Mouse (Mus musculus): Measurements from ENCODE around the gene Hist4h4. TPM values are rescaled to one million over a fixed set of nuclear protein-coding genes. Genes with fewer than 3 reads are reported as not detected.
"Not testable (repeated sequence)": the region's sequence is repeated elsewhere in the genome, so short reads cannot be mapped to it uniquely, and the experiment has no call there.

Gene Hist4h4
- total RNA-seq, 2 experiments from 2014 or later, result 11.8 to 13.2 TPM

DNA sequence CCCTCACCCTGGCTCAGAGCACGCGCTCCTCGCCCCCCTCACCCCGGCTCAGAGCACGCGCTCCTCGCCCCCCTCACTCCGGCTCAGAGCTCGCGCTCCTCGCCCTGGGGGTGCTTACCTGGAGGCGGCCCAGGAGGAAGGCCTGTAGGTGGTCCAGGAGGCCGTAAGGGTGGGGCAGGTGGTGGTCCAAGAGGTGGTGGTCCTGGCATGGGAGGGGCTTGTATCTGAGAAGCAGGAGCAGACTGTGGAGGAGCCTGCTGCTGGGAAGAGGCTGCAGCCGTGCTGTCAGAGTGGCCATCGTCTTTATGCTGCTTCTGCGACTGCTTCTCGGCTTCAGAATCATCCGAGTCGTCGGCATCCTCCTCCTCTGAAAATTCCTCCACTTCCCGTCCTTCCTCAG, 12.6 kb upstream of the Hist4h4 start:
- DNase-seq (ENCODE audit: low spot score in 2 of 2), result no peak

DNA sequence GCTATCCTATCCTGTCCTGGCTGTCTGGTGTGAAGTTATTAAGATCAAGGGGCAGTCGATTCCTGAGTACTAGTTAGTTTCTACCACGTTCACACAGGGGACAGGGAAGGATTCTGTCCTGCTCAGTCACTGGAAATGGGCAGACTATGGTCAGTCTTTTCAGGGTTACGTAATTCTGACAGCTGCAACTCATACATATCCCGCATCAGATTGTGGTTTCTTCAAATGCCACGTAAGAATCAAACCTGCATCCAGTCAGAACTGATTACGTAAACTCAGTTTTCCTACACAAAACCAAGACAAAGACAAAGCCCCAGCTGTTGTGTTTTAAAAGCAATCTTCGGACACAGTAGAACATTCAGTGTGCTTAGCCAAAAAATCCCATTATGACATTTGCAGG, 11.2 kb upstream of the Hist4h4 start:
- no peak for DNase-seq (ENCODE audit: low spot score in 2 of 2)

DNA sequence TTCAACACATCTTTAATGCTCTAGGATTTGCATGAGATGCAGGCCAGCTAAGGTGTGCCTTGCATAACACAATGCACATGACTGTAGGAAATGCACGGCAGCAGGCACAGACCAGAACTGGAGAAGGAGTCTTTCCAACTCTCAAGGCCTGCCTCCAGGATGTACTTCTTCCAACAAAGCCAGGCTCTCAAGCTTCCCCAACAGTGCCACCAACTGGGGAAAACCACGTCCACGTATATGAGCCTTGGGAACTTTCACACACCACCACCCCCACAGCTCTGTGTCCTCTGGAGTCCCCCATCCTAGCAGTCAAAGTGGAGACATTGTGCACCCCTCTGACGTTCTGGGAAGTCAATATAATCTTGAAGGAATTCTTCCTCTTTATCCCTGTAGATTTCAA, 8.9 kb upstream of the Hist4h4 start:
- no peak for DNase-seq (ENCODE audit: low spot score in 2 of 2)

DNA sequence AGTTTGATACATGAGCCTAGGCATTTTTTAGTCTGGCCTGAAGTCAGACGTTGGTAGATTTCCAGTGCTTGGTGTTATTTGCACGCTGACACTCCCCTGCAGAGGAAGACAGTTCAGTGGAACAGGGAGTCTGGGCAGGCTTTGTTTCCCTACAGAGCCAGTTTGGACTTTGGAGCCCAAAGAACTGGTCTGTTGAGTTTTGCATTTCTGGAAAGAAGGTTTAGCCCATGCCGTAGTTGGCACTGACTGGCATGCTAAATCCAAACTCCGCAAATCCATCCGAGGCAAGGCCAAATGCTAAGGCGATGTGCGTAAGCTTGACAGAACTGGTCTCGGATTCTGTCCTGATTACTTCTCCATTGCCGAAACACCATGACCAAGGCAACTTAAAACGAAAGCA, 7.0 kb upstream of the Hist4h4 start:
- DNase-seq (ENCODE audit: low spot score in 2 of 2), result no peak

DNA sequence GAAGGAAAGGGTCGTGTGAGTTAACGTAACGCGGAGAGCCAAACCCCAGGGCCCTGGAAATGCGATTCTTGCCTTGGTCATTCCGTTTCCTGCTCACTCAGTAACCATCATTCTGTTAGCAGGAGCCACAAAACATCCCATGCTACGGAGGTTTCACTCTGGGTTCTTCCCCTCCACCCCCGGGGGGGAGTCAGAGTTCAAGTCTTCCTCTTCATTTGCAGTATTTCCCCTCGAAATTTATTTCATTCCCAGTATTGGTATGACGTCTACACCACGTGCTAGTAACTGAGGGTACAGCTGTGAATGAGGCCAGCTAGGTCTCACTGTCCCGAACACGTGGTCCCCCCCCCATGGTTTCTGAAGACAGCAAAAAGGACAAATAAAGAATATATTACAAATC, 5.5 kb upstream of the Hist4h4 start:
- no peak for DNase-seq (ENCODE audit: low spot score in 2 of 2)

DNA sequence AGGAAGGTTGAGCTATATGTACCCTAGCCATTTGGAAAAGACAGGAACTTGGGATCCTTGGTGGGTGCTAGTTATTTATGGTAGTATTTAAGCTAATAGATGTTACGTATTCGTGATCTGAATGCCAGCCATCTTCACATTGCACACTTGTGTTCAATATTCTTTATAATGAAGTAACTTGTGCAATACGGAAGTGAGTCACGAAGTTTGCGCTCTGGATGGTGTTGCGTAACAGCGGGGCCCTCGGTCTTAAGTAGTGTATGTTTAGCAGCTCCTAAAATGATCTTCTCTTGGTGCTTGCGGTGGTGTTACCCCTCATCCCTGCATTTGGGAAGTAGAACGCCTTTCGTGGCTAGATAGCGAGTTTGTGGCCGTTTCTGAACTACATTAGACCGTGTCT, 4.9 kb upstream of the Hist4h4 start:
- peak in 1 of 2 experiments; percentile 53 for DNase-seq (ENCODE audit: low spot score in 2 of 2)

DNA sequence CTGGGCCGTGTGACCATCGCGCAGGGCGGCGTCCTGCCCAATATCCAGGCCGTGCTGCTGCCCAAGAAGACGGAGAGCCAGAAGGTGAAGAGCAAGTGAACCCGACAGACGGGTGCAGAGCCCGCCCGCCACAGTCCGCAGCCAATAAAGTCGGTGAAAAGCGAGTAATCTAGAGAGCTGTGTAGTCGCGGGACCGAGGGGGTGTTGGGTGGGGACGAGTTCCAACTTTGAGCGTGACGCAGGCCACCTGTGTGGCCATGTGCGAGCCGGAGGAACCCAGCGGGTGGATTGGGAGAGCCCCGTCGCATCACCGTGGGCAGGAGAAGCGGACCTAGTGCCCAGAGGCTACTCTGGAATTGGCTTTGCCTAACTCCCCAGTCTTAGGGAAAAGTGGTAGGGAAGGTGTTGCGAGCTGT, 4.4 kb upstream of the Hist4h4 start:
- peak; percentile 54 to 57 for DNase-seq (ENCODE audit: low spot score in 2 of 2)

DNA sequence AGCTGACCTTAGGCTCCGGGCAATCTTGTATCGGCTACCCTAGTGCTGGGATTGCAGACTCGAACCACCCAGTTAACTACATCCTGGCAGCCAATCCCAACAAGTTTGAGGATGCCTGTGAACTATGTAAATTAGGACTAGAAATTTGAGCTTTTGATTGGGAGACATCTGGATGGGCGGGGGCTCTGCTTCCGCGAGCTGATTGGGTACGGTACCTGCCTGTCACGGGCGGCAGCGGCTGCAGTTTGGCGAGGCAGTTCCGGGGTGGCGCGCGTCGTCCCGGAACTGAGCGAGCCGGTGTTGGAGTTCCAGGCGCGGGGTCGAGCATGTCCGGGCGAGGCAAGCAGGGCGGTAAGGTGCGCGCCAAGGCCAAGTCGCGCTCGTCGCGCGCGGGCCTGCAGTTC, 3.8 kb upstream of the Hist4h4 start, which contains the start of gene H2afj:
H2afj (plus strand) TSS at position 231 of the 404 bp plus-strand sequence.
- DNase-seq (ENCODE audit: low spot score in 2 of 2), result peak; percentile 97 to 99

DNA sequence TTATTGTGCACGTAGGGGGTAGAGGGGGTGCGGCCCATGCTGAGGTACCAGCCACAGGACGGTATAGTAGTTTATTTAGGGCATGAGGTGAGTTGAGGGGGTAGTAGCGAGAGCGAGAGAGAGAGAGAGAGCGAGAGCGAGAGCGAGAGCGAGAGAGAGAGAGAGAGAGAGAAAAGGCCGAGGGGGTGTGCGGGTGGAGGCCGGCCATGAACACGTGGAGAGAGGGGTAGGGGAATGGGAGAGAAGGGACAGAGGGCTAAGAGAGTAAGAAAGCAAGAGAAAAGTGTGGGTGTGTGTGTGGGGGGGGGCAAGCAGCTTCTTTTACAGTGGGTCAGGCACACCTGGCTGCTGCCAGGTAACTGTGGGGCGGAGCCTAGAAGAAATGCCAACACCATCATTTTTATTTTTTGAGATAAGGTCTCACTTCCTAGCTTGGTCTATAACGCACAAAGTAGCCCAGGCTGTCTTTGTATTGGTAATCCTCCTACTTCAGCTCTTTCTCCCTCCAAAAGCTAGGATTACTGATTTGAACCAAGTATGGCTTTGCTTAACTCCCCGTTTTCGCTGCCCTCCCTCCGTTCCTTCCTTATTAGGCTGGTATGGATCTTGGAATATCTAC, 3.3 kb upstream of the Hist4h4 start:
- DNase-seq (ENCODE audit: low spot score in 2 of 2), result no peak

DNA sequence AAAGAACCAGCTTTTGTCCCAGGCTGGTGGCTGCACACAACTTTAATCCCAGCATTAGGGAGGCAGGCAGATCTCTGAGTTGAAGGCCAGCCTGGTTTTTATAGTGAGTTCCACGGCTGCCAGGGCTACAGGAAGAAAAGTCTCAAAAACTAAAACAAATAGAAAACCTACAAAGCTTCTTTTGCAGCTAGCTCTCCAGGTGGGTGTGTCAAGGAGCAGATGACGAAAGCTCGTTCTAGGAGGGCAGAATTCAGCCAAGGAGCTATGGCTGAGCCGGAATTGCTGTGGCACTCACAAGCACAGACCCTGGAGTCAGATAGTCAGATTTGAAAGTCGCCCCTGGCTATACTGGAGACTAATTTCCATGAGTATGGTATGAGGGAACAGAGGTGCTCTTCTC, 2.6 kb upstream of the Hist4h4 start:
- no peak for DNase-seq (ENCODE audit: low spot score in 2 of 2)

DNA sequence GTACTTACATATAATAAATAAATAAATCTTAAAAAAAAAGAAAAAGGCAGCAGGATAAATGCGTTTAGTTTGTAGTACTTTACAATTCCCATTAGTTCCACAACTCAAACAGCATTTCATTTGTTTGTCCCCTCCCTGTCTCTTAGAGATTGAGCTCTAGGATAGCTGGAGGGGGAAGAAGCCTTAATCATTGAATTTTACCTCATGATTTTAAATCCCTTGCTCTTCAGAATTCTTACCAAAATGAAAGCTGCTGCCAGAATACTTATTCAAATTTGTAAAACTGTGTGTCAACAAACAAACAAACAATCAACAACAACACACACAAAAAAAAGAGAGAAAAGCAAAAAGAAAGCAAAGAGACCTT, 1.2 kb upstream of the Hist4h4 start:
- no peak for DNase-seq (ENCODE audit: low spot score in 2 of 2)

DNA sequence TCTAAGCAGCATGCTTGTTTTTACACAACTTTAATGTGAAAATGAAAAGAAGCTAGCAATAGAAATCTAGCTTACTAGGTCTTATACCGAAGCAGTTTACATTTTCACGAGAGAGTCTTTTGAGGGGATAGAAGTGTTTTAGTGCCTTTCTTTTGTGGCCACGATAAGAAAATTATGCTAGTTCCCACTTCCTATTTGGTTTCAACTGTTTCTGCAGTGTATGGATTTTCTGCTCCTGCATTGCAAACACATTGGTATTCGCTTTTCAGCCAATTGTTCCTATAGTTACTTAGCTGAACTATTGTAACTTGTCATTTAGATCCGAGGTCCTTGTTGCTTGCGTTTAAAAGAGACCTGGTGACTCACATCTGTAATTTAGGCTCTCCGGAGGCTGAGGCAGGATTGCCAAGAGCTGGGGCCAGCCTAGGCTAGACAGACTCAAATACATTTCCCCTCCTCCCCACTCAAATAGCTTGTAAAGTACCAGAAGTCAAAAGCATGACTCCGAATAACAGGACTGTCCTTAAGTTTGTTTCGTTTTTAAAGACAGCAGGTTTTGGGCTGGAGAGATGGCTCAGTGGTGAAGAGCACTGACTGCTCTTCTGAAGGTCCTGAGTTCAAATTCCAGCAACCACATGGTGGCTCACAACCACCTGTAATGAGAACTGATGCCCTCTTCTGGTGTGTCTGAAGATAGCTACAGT, 642 bp upstream of the Hist4h4 start:
- DNase-seq (ENCODE audit: low spot score in 2 of 2), result no peak

DNA sequence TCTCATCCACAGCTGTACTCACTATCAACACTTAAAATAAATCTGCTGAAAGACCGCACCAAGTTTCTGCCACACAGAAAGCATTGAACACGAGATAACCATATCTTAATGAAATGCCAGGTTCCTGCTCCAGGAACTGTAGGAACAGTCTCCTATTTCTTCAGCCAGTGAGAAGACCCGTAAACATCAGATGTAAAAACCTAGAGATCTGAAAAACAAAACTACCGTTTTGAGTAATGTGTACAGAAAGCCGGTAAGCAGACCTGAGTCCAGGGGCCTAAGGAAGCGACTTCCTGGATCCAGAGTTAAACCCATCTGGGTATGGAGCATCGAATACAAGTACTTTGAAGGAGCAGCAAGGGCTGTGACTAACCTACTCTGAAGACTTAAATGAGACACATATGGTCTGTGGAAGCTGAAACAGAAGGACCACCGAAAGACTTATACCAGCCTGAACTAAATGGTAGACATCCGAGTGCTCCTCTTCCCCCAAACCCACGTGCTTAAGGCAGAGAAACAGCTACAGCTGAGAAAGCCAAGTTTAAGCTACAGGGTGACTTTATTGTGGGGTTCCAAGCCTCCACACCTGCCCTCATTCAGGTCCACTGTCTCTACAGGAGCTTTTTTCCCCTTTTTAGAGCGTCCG, 999 bp downstream of the Hist4h4 start:
- no peak for DNase-seq (ENCODE audit: low spot score in 2 of 2)

DNA sequence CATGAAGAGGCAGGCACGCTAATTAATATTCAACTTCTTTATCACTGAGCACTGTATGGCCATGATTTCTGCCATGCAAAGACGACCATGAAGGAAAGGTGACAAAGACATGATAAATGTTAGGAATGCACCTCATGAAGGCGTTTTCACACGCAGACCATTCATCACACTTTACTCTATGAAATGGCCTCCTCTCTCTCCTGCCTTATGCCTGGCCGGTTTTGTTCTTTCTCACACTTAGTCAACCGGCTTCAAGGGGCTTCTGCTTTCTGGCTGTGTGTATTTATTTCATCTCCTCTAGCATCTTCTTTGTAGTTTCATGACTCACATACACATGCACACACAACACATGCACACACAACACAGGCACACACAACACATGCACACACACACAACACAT, 2.9 kb downstream of the Hist4h4 start:
- no peak for DNase-seq (ENCODE audit: low spot score in 2 of 2)

DNA sequence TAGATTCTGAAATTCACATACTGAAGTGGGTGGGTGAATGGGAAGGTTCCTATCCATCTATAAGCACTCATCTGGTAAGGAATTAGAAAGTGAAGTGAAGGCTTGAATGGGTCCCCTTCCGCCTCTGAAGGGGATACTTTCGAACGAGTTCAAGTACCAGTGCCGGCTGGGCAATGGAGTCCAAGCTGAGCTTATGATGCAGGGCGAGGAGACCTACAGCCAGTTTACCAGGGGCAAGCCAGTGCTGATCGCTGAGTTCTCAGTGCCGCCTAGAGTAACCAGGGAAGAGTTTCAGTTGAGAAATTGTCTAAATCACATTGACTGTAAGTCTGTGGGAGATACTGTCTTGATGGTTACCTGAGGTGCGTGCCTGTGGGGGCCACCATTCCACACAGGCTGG, 3.5 kb downstream of the Hist4h4 start:
- DNase-seq (ENCODE audit: low spot score in 2 of 2), result no peak

DNA sequence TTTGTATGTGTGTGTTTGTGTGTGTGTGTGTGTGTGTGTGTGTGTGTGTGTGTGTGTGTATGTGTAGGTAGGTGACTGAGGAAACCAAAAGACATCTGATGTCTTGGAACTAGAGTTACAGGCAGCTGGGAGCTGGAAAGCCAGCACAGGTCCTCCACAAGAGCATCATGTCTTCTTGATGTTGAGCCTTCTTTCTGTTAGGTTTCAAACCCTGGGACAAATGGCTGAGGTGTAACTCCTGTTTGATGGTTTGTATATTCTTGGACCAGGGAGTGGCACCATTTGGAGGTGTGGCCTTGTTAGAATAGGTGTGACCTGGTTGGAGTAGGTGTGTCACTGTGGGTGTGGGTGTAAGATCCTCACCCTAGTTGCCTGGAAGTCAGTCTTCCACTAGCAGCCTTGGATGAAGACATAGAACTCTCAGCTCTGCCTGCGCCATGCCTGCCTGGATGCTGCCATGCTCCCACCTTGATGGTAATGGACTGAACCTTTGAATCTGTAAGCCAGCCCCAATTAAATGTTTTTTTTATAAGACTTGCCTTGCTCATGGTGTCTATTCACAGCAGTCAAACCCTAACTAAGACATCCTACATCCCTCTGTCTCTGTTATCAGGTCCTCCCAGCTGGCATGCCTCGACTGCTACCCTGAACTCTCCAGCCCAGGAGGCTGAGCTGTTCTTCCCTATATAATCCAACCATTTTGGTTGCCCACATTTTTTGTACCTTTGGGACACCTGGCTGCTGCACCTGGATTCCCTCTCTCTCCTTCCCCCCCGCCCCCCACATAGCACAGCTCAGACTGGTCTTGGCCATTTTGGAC, 6.1 kb downstream of the Hist4h4 start:
- DNase-seq (ENCODE audit: low spot score in 2 of 2), result not testable (repeated sequence)

DNA sequence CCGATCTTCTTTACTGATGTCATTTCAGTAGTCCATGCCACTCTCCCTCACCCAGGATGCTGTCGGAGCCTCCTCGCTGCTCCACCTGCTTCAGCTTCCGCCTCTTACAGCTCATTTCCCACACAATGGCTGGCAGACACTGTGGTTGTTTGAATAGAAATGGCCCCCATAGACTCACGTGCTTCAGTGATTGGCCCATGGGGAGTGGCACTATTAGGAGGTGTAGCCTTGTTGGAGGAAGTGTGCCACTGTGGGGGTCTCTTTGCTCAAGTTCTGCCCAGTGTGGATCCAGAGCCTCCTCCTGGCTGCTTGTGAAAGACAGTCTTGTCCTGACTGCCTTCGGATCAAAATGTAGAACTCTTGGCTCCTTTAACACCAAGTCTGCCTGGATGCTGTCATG, 8.4 kb downstream of the Hist4h4 start:
- no peak for DNase-seq (ENCODE audit: low spot score in 2 of 2)

DNA sequence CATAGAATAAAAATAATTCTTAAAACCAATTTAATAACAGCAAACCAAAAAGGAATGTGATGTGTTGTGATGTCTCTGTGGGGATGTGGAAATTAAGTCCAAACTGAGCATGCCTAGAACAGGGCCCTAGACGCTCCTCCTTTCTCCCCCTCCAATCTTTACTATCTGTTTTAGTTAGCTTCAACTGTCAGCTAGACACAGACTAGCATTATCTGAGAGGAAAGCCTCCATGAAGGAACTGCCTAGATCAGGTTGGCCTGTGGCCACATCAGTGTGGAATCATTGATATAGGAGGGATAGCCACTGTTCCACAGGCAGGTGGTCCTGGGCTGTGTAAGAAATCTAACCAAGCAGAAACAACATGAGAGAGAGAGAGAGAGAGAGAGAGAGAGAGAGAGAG, 9.1 kb downstream of the Hist4h4 start:
- no peak for DNase-seq (ENCODE audit: low spot score in 2 of 2)

DNA sequence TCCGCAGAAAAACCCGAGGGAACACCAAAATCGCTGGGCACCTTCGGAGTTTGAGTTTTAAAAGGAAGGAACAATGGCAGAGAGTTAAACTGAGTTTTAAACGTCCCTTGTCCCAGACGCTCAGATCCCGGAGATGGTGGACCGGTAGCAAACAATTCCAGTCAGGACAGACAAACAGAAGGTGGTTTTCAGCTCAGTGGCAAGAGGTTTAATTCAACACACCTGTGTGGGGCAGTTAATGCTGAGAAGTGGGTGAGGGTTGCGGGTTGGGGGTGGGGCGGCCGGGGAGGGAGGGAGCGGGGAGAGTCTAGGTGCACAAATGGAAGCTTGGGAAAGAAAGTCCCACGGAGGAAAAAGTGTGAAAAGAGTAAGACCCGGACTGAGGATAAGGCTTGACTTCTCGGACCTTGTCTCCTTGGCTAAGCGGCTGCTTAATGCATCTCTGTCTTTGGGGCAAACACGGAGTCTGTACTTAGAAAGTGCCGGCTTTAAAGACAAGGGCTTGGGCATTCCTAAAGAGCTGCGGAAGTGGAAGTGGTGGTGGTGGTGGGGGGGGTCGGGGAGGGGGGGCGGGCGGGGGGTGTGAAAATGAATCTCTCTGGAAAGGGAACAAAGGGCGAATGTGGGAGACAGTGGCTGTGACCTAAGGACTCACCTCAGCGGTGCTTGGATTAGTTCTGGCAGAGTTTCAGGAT, 10.2 kb downstream of the Hist4h4 start:
- no peak for DNase-seq (ENCODE audit: low spot score in 2 of 2)

DNA sequence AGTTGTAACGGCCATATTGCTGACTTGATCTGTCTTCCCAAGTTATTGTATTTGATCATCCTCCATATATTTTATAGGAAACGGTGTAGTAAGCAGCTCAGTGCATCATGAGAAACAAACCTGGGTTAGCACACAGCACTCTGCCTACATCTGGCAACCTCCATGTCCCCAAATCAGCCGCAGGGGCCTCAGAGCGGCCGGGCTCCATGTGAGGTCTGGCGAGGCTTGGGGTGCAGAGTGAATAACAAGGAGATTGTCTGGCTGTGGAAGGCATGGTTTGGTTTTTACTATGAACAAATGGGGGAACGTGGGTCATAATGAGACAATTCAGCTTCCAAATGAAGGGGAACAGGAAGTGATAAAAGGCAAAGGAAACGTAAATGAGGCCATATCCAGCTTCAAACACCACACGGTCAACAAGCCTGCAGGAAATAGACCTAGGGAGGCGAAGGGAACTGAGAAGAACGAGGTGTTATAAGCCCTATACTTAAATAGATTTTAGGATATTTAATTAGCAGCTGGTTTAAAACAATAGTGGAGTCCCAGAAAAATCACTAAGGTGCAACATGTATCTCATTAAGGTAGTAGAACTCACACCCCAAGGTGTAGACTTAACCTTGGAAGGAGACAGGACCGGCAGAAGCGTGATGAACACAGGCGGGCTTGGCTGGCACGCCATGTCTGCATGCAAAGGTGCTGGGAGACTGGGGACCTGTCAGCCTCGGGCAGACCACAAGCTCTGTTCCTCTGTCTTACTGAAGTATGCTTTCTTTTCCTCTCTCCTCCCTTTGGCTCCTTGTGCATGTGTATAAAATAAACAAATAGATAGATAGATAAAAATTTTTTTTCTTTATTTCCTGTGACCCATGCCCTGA, 11.1 kb downstream of the Hist4h4 start:
- no peak for DNase-seq (ENCODE audit: low spot score in 2 of 2)

Data from layer of hippocampus, adult 18-20 months (tissue).